Mouse (Mus musculus) ES-E14 (cell line): Measurements from ENCODE around the gene Pex10. TPM values are rescaled to one million over a fixed set of nuclear protein-coding genes. Genes with fewer than 3 reads are reported as not detected.
A peak's percentile ranks its signal among the peaks of the same experiment; 100 is the strongest.

ENCODE experiments used
- DNase-seq: peaks from one replicate; pipeline ENCODE4 v3.0.0-alpha.2; 2013; ENCODE audit warnings: low read depth, low spot score
- H3K27ac ChIP-seq: 2 replicates; pipeline ENCODE4 v1.5.1; 2012; ENCODE audit warnings: low read depth, mild to moderate bottlenecking, low read length, moderate library complexity, mixed read lengths; ENCODE audit not compliant: poor library complexity, insufficient read depth, severe bottlenecking
- H3K36me3 ChIP-seq: 2 replicates; pipeline ENCODE4 v1.6.1; 2012; ENCODE audit warnings: mild to moderate bottlenecking, low read length, moderate library complexity, mixed read lengths; ENCODE audit not compliant: control insufficient read depth, poor library complexity, insufficient read depth, severe bottlenecking
- H3K4me1 ChIP-seq, 2 experiments: fragments of 150-350 bp in 1 of 2; sonication (generic) in 1 of 2; 2 replicates each; pipeline ENCODE4 v1.6.1; 2012; ENCODE audit warnings: low read length in 2 of 2, mild to moderate bottlenecking in 1 of 2, mixed read lengths in 1 of 2; ENCODE audit not compliant: control insufficient read depth in 2 of 2, insufficient read depth in 2 of 2, poor library complexity in 1 of 2
- H3K4me3 ChIP-seq, 2 experiments: fragments of 150-350 bp in 1 of 2; sonication (generic) in 1 of 2; 2 replicates each; pipeline ENCODE4 v1.5.1; 2012; ENCODE audit warnings: low read length in 2 of 2, low read depth in 1 of 2, mild to moderate bottlenecking in 1 of 2, mixed read lengths in 1 of 2; ENCODE audit not compliant: insufficient read depth in 1 of 2, poor library complexity in 1 of 2, severe bottlenecking in 1 of 2
- H3K9ac ChIP-seq: 2 replicates; pipeline ENCODE4 v1.6.1; 2012; ENCODE audit warnings: low read depth, mild to moderate bottlenecking, low read length, mixed read lengths; ENCODE audit not compliant: poor library complexity, insufficient read depth, severe bottlenecking
- H3K9me3 ChIP-seq: fragments of 150-350 bp; sonication (generic); 2 replicates; pipeline ENCODE4 v1.6.1; 2012; ENCODE audit warnings: low read depth, mild to moderate bottlenecking, low read length; ENCODE audit not compliant: control insufficient read depth, insufficient read depth
- CHD2 ChIP-seq: IDR thresholded peaks from 2 replicates; pipeline ENCODE4 v1.6.1; 2014; ENCODE audit warnings: mild to moderate bottlenecking, low read depth, low read length, inconsistent platforms
- HCFC1 ChIP-seq: IDR thresholded peaks from 2 replicates; pipeline ENCODE4 v1.6.1; 2012; ENCODE audit warnings: low read length, inconsistent platforms, borderline replicate concordance; ENCODE audit not compliant: insufficient read depth
- MAFK ChIP-seq: IDR thresholded peaks from 2 replicates; pipeline ENCODE4 v1.6.1; 2014; ENCODE audit warnings: mild to moderate bottlenecking, low read depth, low read length, inconsistent platforms; ENCODE audit not compliant: insufficient read depth
- ZC3H11A ChIP-seq: IDR thresholded peaks from 2 replicates; pipeline ENCODE4 v1.6.1; 2012; ENCODE audit warnings: low read depth, mild to moderate bottlenecking, inconsistent platforms, low read length, borderline replicate concordance
- ZNF384 ChIP-seq: IDR thresholded peaks from 2 replicates; pipeline ENCODE4 v1.6.1; 2012; ENCODE audit warnings: low read depth, low read length, inconsistent platforms
- in situ Hi-C, 2 experiments: fragments of 600-800 bp; cut with MboI; formaldehyde crosslinking; loops; one replicate each; pipeline ENCODE4 v1.15.1; 2025; ENCODE audit warnings: low sequenced_read_pairs in 2 of 2, inconsistent platforms in 1 of 2; ENCODE audit not compliant: unreplicated experiment in 2 of 2
- total RNA-seq: library from RNA; depleted of rRNA; stranded (reverse); fragments of 300-350 nt; gene quantifications from 2 replicates; pipeline ENCODE4 v1.2.3, GENCODE M21; 2012

Pex10 gene
- total RNA-seq, 1 experiment, result 38.6 TPM

DNA sequence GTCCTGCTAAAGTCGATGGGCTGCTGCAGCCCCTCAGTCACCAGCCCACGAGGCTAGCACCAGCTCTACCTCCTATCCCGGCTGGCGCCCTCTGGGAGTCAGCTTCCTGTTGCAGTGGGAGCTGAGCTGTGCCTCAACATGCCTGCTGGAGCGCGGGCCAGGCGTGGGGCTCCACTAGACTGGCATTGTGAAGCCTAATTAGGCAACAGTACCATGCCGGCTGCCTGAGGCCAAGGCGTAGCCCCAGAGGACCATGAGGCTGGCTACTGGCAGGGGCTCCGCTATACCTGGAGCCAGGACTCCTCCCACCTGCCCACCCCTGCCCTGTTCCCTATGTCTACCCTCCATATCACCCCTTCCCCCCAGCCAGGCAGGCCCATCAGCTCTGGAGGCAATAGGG is 10.1 kb upstream of the Pex10 start, which contains the start of gene Plch2:
TSS of gene Plch2 (minus strand) at position 61 of the 400 bp plus-strand sequence.
- TF ChIP-seq ZC3H11A (no peak), CHD2 (no peak), MAFK (no peak), ZNF384 (no peak), HCFC1 (no peak)
- H3K4me1 ChIP-seq, result peaks cover 0 to 17% of the 10 kb centered on the region in 2 experiments; a peak in 1 of 4 replicates
- H3K36me3 ChIP-seq, result no peaks in the 10 kb centered on the region
- in situ Hi-C loops, result no loop called here
- H3K4me3 ChIP-seq, result no peak within 1 kb of the TSS
- DNase-seq, result no peak
- H3K9ac ChIP-seq, result no peak within 1 kb of the TSS
- no peak within 1 kb of the TSS; the same call in 1 of the 2 replicates for H3K27ac ChIP-seq
- no peaks in the 10 kb centered on the region for H3K9me3 ChIP-seq

DNA sequence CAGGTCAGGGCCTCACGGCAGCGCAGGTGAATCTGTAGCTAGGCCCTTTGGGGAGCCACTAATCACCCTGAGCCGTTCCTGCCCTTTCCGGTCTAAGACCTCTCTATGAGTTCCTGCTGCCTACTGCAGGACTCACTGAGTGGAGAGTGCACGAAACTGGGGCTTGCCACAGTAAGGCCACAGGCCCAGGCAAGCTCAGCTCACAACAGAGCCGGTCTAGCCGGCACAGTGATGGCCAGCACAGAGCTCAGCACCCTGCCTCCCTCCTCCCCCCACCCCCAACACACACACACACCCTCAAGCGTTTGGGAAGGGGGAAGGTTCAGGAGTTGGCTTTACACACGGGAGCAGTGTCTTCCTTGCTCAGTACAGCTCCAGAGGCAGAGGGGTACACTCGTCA is 8.5 kb upstream of the Pex10 start:
- Histone ChIP-seq H3K9me3 (no peaks in the 10 kb centered on the region), H3K36me3 (no peaks in the 10 kb centered on the region), H3K4me1 (peaks cover 0 to 17% of the 10 kb centered on the region in 2 experiments; a peak in 1 of 4 replicates), H3K4me3 (no peak overlapping the region), H3K9ac (0 out of 2 replicates have a peak overlapping the region, but pooled peaks have one; percentile 1), H3K27ac (no peak overlapping the region; the same call in 1 of the 2 replicates)
- TF ChIP-seq CHD2 (no peak), MAFK (no peak), ZNF384 (no peak), ZC3H11A (no peak), HCFC1 (no peak)
- in situ Hi-C loops, result no loop called here
- DNase-seq, result no peak

DNA sequence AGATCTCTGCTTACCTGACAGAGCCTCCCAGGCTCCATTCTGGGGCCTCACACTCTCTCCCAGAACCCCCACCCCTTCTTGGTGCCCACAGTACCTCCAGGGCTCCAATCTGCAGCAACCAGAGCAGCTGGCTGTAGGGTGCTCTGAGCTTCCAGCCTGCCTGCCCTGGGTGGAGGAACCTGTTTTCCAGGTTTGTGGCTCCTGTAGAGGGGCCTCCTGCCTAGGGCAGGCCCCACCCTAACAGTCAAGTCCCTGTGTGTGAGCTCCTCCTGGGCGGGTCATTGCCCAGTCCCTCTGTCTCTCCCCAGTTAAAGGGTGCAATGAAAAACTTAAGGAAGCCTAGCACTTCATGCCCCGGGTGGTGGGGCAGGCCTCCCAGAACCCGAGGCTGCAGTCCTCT is 2.9 kb upstream of the Pex10 start:
- Histone ChIP-seq H3K9ac (no peak overlapping the region), H3K4me3 (no peak overlapping the region), H3K9me3 (no peaks in the 10 kb centered on the region), H3K36me3 (peaks cover 6% of the 10 kb centered on the region; the same call in 1 of the 2 replicates), H3K27ac (no peak overlapping the region), H3K4me1 (peaks cover 0 to 8% of the 10 kb centered on the region in 2 experiments; a peak in 2 of 4 replicates)
- in situ Hi-C loops, result loop anchor here in 1 of 2 experiments (10.0 kb wide), 1 partner anchor 179 kb away; no protein-coding TSS in a partner anchor
- no peak for DNase-seq
- TF ChIP-seq ZC3H11A (no peak), CHD2 (no peak), HCFC1 (no peak), MAFK (no peak), ZNF384 (no peak)

DNA sequence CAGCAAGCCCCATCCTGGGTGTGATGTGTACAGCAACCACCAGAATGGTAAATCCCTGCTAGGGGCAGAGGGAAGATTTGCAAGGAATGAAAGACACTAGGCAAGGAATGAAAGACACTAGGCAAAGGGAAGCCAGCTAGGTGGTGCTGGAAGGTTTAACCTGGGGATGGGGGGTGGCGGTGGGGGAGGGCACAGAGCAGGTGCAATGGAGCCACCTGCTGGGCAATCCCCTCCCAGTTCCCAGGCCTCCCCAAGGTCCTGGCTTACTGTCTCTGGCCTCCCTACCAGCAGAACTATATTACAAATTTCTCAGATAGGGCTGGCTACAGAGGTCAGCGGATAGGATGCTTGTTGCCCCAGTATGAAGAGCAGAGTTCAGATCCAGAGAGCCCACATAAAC is 2.3 kb upstream of the Pex10 start:
- Histone ChIP-seq H3K27ac (no peak overlapping the region), H3K9me3 (no peaks in the 10 kb centered on the region), H3K4me1 (peaks cover 0 to 9% of the 10 kb centered on the region in 2 experiments; a peak in 2 of 4 replicates), H3K9ac (no peak overlapping the region), H3K36me3 (peaks cover 11% of the 10 kb centered on the region; the same call in 1 of the 2 replicates), H3K4me3 (no peak overlapping the region)
- in situ Hi-C loops, result loop anchor here in 1 of 2 experiments (10.0 kb wide), 1 partner anchor 180 kb away; no protein-coding TSS in a partner anchor
- DNase-seq, result no peak
- no peak for TF ChIP-seq MAFK
- TF ChIP-seq CHD2, result no peak
- no peak for TF ChIP-seq ZNF384
- TF ChIP-seq ZC3H11A, result no peak
- no peak for TF ChIP-seq HCFC1
